Mouse (Mus musculus) kidney, embryonic 14.5 days (tissue): ENCODE measurements at regions not wholly inside any gene's neighbourhood (a gene's known extent, or its start where the extent isn't known, plus 50 kb on each side); places are given as distances from the start of the nearest gene placed in this dataset.

Experiments
- ATAC-seq: fragments of 200-750 bp; cut with Nextera tagmentation; 2 replicates; pipeline ENCODE4 v1.8.0; 2017; ENCODE audit warnings: moderate number of reproducible peaks, mild to moderate bottlenecking, moderate TSS enrichment, moderate library complexity; ENCODE audit not compliant: low FRiP score, low TSS enrichment
- H3K27ac ChIP-seq: fragments of 300-500 bp; sonication (generic); 2 replicates; pipeline ENCODE4 v1.5.1; 2014; ENCODE audit warnings: low read depth, mild to moderate bottlenecking, low read length, moderate library complexity, mixed read lengths
- H3K27me3 ChIP-seq: fragments of 300-500 bp; sonication (generic); 2 replicates; pipeline ENCODE4 v1.6.1; 2014; ENCODE audit warnings: mild to moderate bottlenecking, low read length; ENCODE audit not compliant: control insufficient read depth, insufficient read depth
- H3K36me3 ChIP-seq: fragments of 300-500 bp; sonication (generic); 2 replicates; pipeline ENCODE4 v1.6.1; 2014; ENCODE audit warnings: low read length, mixed read lengths; ENCODE audit not compliant: control insufficient read depth, insufficient read depth
- H3K4me1 ChIP-seq: fragments of 300-500 bp; sonication (generic); 2 replicates; pipeline ENCODE4 v1.6.1; 2014; ENCODE audit warnings: low read length, mixed read lengths; ENCODE audit not compliant: control insufficient read depth, insufficient read depth
- H3K4me2 ChIP-seq: fragments of 300-500 bp; sonication (generic); replicated peaks from 2 replicates; pipeline ENCODE4 v1.6.1; 2014; ENCODE audit warnings: low read depth, mild to moderate bottlenecking, low read length
- H3K4me3 ChIP-seq: fragments of 300-500 bp; sonication (generic); 2 replicates; pipeline ENCODE4 v1.5.1; 2014; ENCODE audit warnings: mild to moderate bottlenecking, low read length
- H3K9ac ChIP-seq: fragments of 300-500 bp; sonication (generic); 2 replicates; pipeline ENCODE4 v1.6.1; 2014; ENCODE audit warnings: low read depth, mild to moderate bottlenecking, low read length, moderate library complexity
- H3K9me3 ChIP-seq: fragments of 300-500 bp; sonication (generic); 2 replicates; pipeline ENCODE4 v1.6.1; 2016; ENCODE audit warnings: low read length; ENCODE audit not compliant: control insufficient read depth
- WGBS: fragments of 180-500 bp; shearing (Covaris S2); extraction: QIAGEN DNeasy Blood & Tissue Kit; methylation state at CpG from one replicate; pipeline ENCODE4 v1.1.7; 2014; 5-methylcytosine and 5-hydroxymethylcytosine counted together

- Histone ChIP-seq H3K27ac (0 out of 2 replicates have a peak overlapping the region, but pooled peaks have one; percentile 38), H3K4me2 (no peak overlapping the region), H3K9ac (no peak overlapping the region), H3K4me3 (no peak overlapping the region), H3K36me3 (no peaks in the 10 kb centered on the region), H3K4me1 (peaks cover 17% of the 10 kb centered on the region; the same call in 1 of the 2 replicates), H3K27me3 (no peaks in the 10 kb centered on the region), H3K9me3 (no peaks in the 10 kb centered on the region)
- no peak for ATAC-seq
- WGBS = 52% methylated on average over 5 of the region's 5 CpGs
These were observed 82.3 kb upstream of the Gm11232 start for GRCm38 (mm10) chr4:71839803-71840773.

GRCm38 (mm10) chr4:71839134-71839802, 81.5 kb upstream of the Gm11232 start:
- WGBS = 16% methylated on average over 3 of the region's 3 CpGs
- H3K4me3 ChIP-seq = no peak overlapping the region
- no peak overlapping the region for H3K9ac ChIP-seq
- H3K27me3 ChIP-seq = no peaks in the 10 kb centered on the region
- 0 out of 2 replicates have a peak overlapping the region, but pooled peaks have one; percentile 47 for H3K27ac ChIP-seq
- H3K4me2 ChIP-seq = no peak overlapping the region
- no peaks in the 10 kb centered on the region for H3K36me3 ChIP-seq
- ATAC-seq = peak; percentile 96
- H3K4me1 ChIP-seq = peaks cover 17% of the 10 kb centered on the region; the same call in 1 of the 2 replicates
- H3K9me3 ChIP-seq = no peaks in the 10 kb centered on the region

GRCm38 (mm10) chr4:71835737-71836136, 78.0 kb upstream of the Gm11232 start:
- ATAC-seq = no peak
- Histone ChIP-seq H3K4me2 (no peak overlapping the region), H3K9ac (no peak overlapping the region), H3K27me3 (no peaks in the 10 kb centered on the region), H3K9me3 (no peaks in the 10 kb centered on the region), H3K36me3 (no peaks in the 10 kb centered on the region), H3K4me3 (no peak overlapping the region), H3K4me1 (peaks cover 15% of the 10 kb centered on the region; the same call in 1 of the 2 replicates), H3K27ac (no peak overlapping the region)
- 97% methylated on average over 1 of the region's 1 CpGs for WGBS

GRCm38 (mm10) chr4:71811444-71811843, 53.7 kb upstream of the Gm11232 start:
- H3K27me3 ChIP-seq = no peaks in the 10 kb centered on the region
- no peak overlapping the region for H3K9ac ChIP-seq
- H3K4me2 ChIP-seq = no peak overlapping the region
- H3K27ac ChIP-seq = no peak overlapping the region
- 89% methylated on average over 4 of the region's 4 CpGs for WGBS
- H3K9me3 ChIP-seq = no peaks in the 10 kb centered on the region
- no peak for ATAC-seq
- H3K36me3 ChIP-seq = no peaks in the 10 kb centered on the region
- no peaks in the 10 kb centered on the region for H3K4me1 ChIP-seq
- no peak overlapping the region for H3K4me3 ChIP-seq

- WGBS = 41% methylated on average over 2 of the region's 2 CpGs
- Histone ChIP-seq H3K27ac (no peak overlapping the region), H3K4me2 (no peak overlapping the region), H3K4me1 (no peaks in the 10 kb centered on the region), H3K36me3 (no peaks in the 10 kb centered on the region), H3K9me3 (no peaks in the 10 kb centered on the region), H3K4me3 (no peak overlapping the region), H3K9ac (no peak overlapping the region), H3K27me3 (no peaks in the 10 kb centered on the region)
- no peak for ATAC-seq
These were observed 50.5 kb upstream of the Gm11232 start for GRCm38 (mm10) chr4:71808271-71808670.
